Mouse (Mus musculus) hindbrain, embryonic 12.5 days (tissue): ENCODE results near the gene Capn8. TPM values are rescaled to one million over a fixed set of nuclear protein-coding genes. Genes with fewer than 3 reads are reported as not detected.

Experiments
- ATAC-seq: fragments of 200-750 bp; cut with Nextera tagmentation; 2 replicates; pipeline ENCODE4 v1.8.0; 2017; ENCODE audit warnings: moderate TSS enrichment; ENCODE audit not compliant: low FRiP score
- H3K27ac ChIP-seq: fragments of 300-500 bp; sonication (generic); 2 replicates; pipeline ENCODE4 v1.5.1; 2016; ENCODE audit warnings: mild to moderate bottlenecking
- H3K27me3 ChIP-seq: fragments of 300-500 bp; sonication (generic); 2 replicates; pipeline ENCODE4 v1.6.1; 2016; ENCODE audit warnings: mild to moderate bottlenecking
- H3K36me3 ChIP-seq: fragments of 300-500 bp; sonication (generic); 2 replicates; pipeline ENCODE4 v1.6.1; 2016; ENCODE audit warnings: mild to moderate bottlenecking
- H3K4me1 ChIP-seq: fragments of 300-500 bp; sonication (generic); 2 replicates; pipeline ENCODE4 v1.6.1; 2016
- H3K4me2 ChIP-seq: fragments of 300-500 bp; sonication (generic); replicated peaks from 2 replicates; pipeline ENCODE4 v1.6.1; 2016; ENCODE audit warnings: mild to moderate bottlenecking
- H3K4me3 ChIP-seq: fragments of 300-500 bp; sonication (generic); 2 replicates; pipeline ENCODE4 v1.5.1; 2016; ENCODE audit warnings: mild to moderate bottlenecking
- H3K9ac ChIP-seq: fragments of 300-500 bp; sonication (generic); 2 replicates; pipeline ENCODE4 v1.6.1; 2016; ENCODE audit warnings: mild to moderate bottlenecking, moderate library complexity
- H3K9me3 ChIP-seq: fragments of 300-500 bp; sonication (generic); replicated peaks from 2 replicates; pipeline ENCODE4 v1.6.1; 2016; ENCODE audit warnings: mild to moderate bottlenecking
- WGBS: fragments of 180-500 bp; shearing (Covaris S2); methylation state at CpG from one replicate; pipeline ENCODE4 v1.1.7; 2016; 5-methylcytosine and 5-hydroxymethylcytosine counted together
- polyA plus RNA-seq: library from polyadenylated mRNA; unstranded; fragments of >200 nt; fragmentation: Nextera tagmentation; extraction: Ambion mirVana; gene quantifications from 2 replicates; pipeline ENCODE4 v1.2.1, GENCODE M21; 2016

Capn8 gene
- polyA plus RNA-seq, 1 experiment from 2014 or later = not detected

- 74% methylated on average over 4 of the region's 4 CpGs for WGBS
- Histone ChIP-seq H3K27me3 (no peaks in the 10 kb centered on the region; the same call in 1 of the 2 replicates), H3K27ac (no peak overlapping the region), H3K36me3 (no peaks in the 10 kb centered on the region), H3K9ac (no peak overlapping the region), H3K4me1 (0 out of 2 replicates have a peak, but pooled peaks cover 7% of the 10 kb centered on the region), H3K4me2 (no peak overlapping the region), H3K9me3 (no peaks in the 10 kb centered on the region), H3K4me3 (no peak overlapping the region)
- no peak for ATAC-seq
These were observed 22.9 kb downstream of the Capn8 start for GRCm38 (mm10) chr1:182587706-182588105.

GRCm38 (mm10) chr1:182591491-182591890, 26.7 kb downstream of the Capn8 start:
- no peak overlapping the region for H3K9ac ChIP-seq
- H3K27me3 ChIP-seq = no peaks in the 10 kb centered on the region; the same call in 1 of the 2 replicates
- 65% methylated on average over 7 of the region's 7 CpGs for WGBS
- H3K36me3 ChIP-seq = no peaks in the 10 kb centered on the region
- no peak overlapping the region for H3K4me3 ChIP-seq
- H3K4me2 ChIP-seq = no peak overlapping the region
- no peak for ATAC-seq
- H3K9me3 ChIP-seq = no peaks in the 10 kb centered on the region
- no peak overlapping the region for H3K27ac ChIP-seq
- peaks cover 9% of the 10 kb centered on the region; the same call in 1 of the 2 replicates for H3K4me1 ChIP-seq

GRCm38 (mm10) chr1:182592436-182592835, 27.6 kb downstream of the Capn8 start:
- no peak overlapping the region for H3K4me3 ChIP-seq
- no peaks in the 10 kb centered on the region; the same call in 1 of the 2 replicates for H3K27me3 ChIP-seq
- no peak overlapping the region for H3K9ac ChIP-seq
- H3K9me3 ChIP-seq = no peaks in the 10 kb centered on the region
- ATAC-seq = no peak
- H3K36me3 ChIP-seq = no peaks in the 10 kb centered on the region
- no peak overlapping the region for H3K4me2 ChIP-seq
- H3K27ac ChIP-seq = no peak overlapping the region
- WGBS = 69% methylated on average over 4 of the region's 4 CpGs
- H3K4me1 ChIP-seq = peaks cover 9% of the 10 kb centered on the region; the same call in 1 of the 2 replicates

- peak overlapping the region; percentile 40; the same call in 1 of the 2 replicates for H3K27ac ChIP-seq
- no peak for ATAC-seq
- H3K36me3 ChIP-seq = no peaks in the 10 kb centered on the region
- peaks cover 12% of the 10 kb centered on the region for H3K4me1 ChIP-seq
- H3K4me2 ChIP-seq = no peak overlapping the region
- no peaks in the 10 kb centered on the region for H3K27me3 ChIP-seq
- WGBS = 66% methylated on average over 17 of the region's 17 CpGs
- no peaks in the 10 kb centered on the region for H3K9me3 ChIP-seq
- H3K9ac ChIP-seq = no peak overlapping the region
- no peak overlapping the region for H3K4me3 ChIP-seq
These were observed 40.7 kb downstream of the Capn8 start for GRCm38 (mm10) chr1:182605330-182606150.

GRCm38 (mm10) chr1:182609701-182610335, 45.0 kb downstream of the Capn8 start:
- Histone ChIP-seq H3K36me3 (no peaks in the 10 kb centered on the region), H3K9me3 (no peaks in the 10 kb centered on the region), H3K4me1 (peaks cover 12% of the 10 kb centered on the region), H3K4me3 (no peak overlapping the region), H3K9ac (no peak overlapping the region), H3K4me2 (no peak overlapping the region), H3K27ac (no peak overlapping the region), H3K27me3 (no peaks in the 10 kb centered on the region)
- no peak for ATAC-seq
- 72% methylated on average over 4 of the region's 4 CpGs for WGBS

- Histone ChIP-seq H3K9ac (no peak overlapping the region), H3K4me2 (no peak overlapping the region), H3K9me3 (no peaks in the 10 kb centered on the region), H3K36me3 (no peaks in the 10 kb centered on the region), H3K27me3 (no peaks in the 10 kb centered on the region), H3K27ac (no peak overlapping the region), H3K4me1 (peaks cover 23% of the 10 kb centered on the region), H3K4me3 (no peak overlapping the region)
- WGBS = 50% methylated on average over 1 of the region's 1 CpGs
- no peak for ATAC-seq
These were observed 50.7 kb downstream of the Capn8 start for GRCm38 (mm10) chr1:182615465-182615864.

- 47% methylated on average over 16 of the region's 16 CpGs for WGBS
- ATAC-seq = peak; percentile 90
These were observed 53.6 kb downstream of the Capn8 start for GRCm38 (mm10) chr1:182618200-182618947.

GRCm38 (mm10) chr1:182620470-182620869, 55.7 kb downstream of the Capn8 start:
- no peak overlapping the region for H3K9ac ChIP-seq
- 15% methylated on average over 4 of the region's 4 CpGs for WGBS
- H3K27me3 ChIP-seq = no peaks in the 10 kb centered on the region
- H3K4me1 ChIP-seq = peaks cover 21% of the 10 kb centered on the region
- no peak overlapping the region for H3K4me2 ChIP-seq
- H3K4me3 ChIP-seq = no peak overlapping the region
- no peaks in the 10 kb centered on the region for H3K36me3 ChIP-seq
- no peak for ATAC-seq
- no peaks in the 10 kb centered on the region for H3K9me3 ChIP-seq
- H3K27ac ChIP-seq = no peak overlapping the region

More at GRCm38 (mm10) chr1:182618200-182618947, 53.6 kb downstream of the Capn8 start:
- Histone ChIP-seq H3K9me3 (no peaks in the 10 kb centered on the region), H3K27ac (peak overlapping the region; percentile 73), H3K27me3 (no peaks in the 10 kb centered on the region), H3K9ac (no peak overlapping the region), H3K4me2 (peak overlapping the region; percentile 21; the same call in 1 of the 2 replicates), H3K4me1 (peaks cover 18% of the 10 kb centered on the region), H3K4me3 (no peak overlapping the region), H3K36me3 (no peaks in the 10 kb centered on the region)

GRCm38 (mm10) chr1:182621256-182621655, 56.4 kb downstream of the Capn8 start:
- ATAC-seq = no peak
- Histone ChIP-seq H3K4me3 (no peak overlapping the region), H3K27me3 (no peaks in the 10 kb centered on the region), H3K4me2 (no peak overlapping the region), H3K27ac (no peak overlapping the region), H3K9me3 (no peaks in the 10 kb centered on the region), H3K4me1 (peaks cover 21% of the 10 kb centered on the region), H3K9ac (no peak overlapping the region), H3K36me3 (no peaks in the 10 kb centered on the region)
- 87% methylated on average over 8 of the region's 8 CpGs for WGBS

GRCm38 (mm10) chr1:182626197-182626596, 61.4 kb downstream of the Capn8 start:
- Histone ChIP-seq H3K27ac (no peak overlapping the region), H3K9me3 (no peaks in the 10 kb centered on the region), H3K36me3 (no peaks in the 10 kb centered on the region), H3K4me1 (0 out of 2 replicates have a peak, but pooled peaks cover 3% of the 10 kb centered on the region), H3K27me3 (no peaks in the 10 kb centered on the region), H3K9ac (no peak overlapping the region), H3K4me3 (no peak overlapping the region), H3K4me2 (no peak overlapping the region)
- no peak for ATAC-seq
- WGBS = 79% methylated on average over 1 of the region's 1 CpGs

- Histone ChIP-seq H3K27ac (no peak overlapping the region), H3K36me3 (no peaks in the 10 kb centered on the region), H3K27me3 (no peaks in the 10 kb centered on the region), H3K9ac (no peak overlapping the region), H3K4me1 (0 out of 2 replicates have a peak, but pooled peaks cover 3% of the 10 kb centered on the region), H3K4me2 (no peak overlapping the region), H3K9me3 (no peaks in the 10 kb centered on the region), H3K4me3 (no peak overlapping the region)
- ATAC-seq = no peak
- WGBS = 92% methylated on average over 4 of the region's 4 CpGs
These were observed 64.4 kb downstream of the Capn8 start for GRCm38 (mm10) chr1:182629228-182629627.

- Histone ChIP-seq H3K36me3 (no peaks in the 10 kb centered on the region), H3K4me3 (no peak overlapping the region), H3K4me1 (no peaks in the 10 kb centered on the region), H3K27ac (no peak overlapping the region), H3K9ac (no peak overlapping the region), H3K4me2 (no peak overlapping the region), H3K27me3 (no peaks in the 10 kb centered on the region), H3K9me3 (no peaks in the 10 kb centered on the region)
- no peak for ATAC-seq
- 85% methylated on average over 12 of the region's 12 CpGs for WGBS
These were observed 69.0 kb downstream of the Capn8 start for GRCm38 (mm10) chr1:182633712-182634294.
